In genomic region chr5:142944979-142945682, GRCm38 (mm10) we compare ENCODE assay signal across 9 mouse cellular contexts. TPM values are rescaled to one million over a fixed set of nuclear protein-coding genes. Genes with fewer than 3 reads are reported as not detected.
DNase-seq lines count a peak whose midpoint lies in the region; ATAC-seq lines count a peak whose summit lies in the region.
"Had no signal": no experiment of that assay in that cellular context is flagged by ENCODE, and none has a peak within 500 bp of the region (broad histone marks: within the 10 kb centered on the region; RNA-seq: fewer than 3 reads in every experiment).

No protein-coding gene starts in this region.

- H3K4me3 ChIP-seq in forebrain, embryonic 10.5 days: no peak overlapping the region
- H3K4me3 ChIP-seq in forebrain, embryonic 14.5 days (ENCODE audit: low read depth, low read length): no peak overlapping the region
- no peak overlapping the region for H3K4me3 ChIP-seq in brown adipose tissue, adult 24 weeks (ENCODE audit: insufficient read depth, low read depth, low read length)
- H3K4me3 ChIP-seq in limb, embryonic 11.5 days (ENCODE audit: low read depth, low read length): no peak overlapping the region

- intact Hi-C loops in heart, postnatal 10 days (cut with DNase I): loop anchor here (2.0 to 5.0 kb wide), 2 partner anchors 16 to 57 kb away; partner anchors contain the start of gene Fscn1

- peaks cover 6% of the 10 kb centered on the region; the same call in 1 of the 2 replicates for H3K9me3 ChIP-seq in forebrain, embryonic 10.5 days
- no peaks in the 10 kb centered on the region for H3K9me3 ChIP-seq in forebrain, embryonic 14.5 days (replicated peaks; ENCODE audit: control insufficient read depth, low read length)
- no peaks in the 10 kb centered on the region; the same call in 1 of the 2 replicates for H3K9me3 ChIP-seq in limb, embryonic 11.5 days (ENCODE audit: control insufficient read depth, low read length)

- no peaks in the 10 kb centered on the region for H3K27me3 ChIP-seq in forebrain, embryonic 10.5 days (ENCODE audit: poor library complexity, severe bottlenecking)
- H3K27me3 ChIP-seq in forebrain, embryonic 14.5 days (replicated peaks; ENCODE audit: control insufficient read depth, insufficient read depth, low read length): no peaks in the 10 kb centered on the region
- H3K27me3 ChIP-seq in limb, embryonic 11.5 days (ENCODE audit: control insufficient read depth, insufficient read depth, low read length): no peaks in the 10 kb centered on the region

- no peak for DNase-seq in forebrain, embryonic 10.5 days (ENCODE audit: extremely low spot score, low spot score)
- no peak for DNase-seq in forebrain, embryonic 14.5 days (ENCODE audit: low spot score)
- DNase-seq in heart, postnatal 10 days: peak; percentile 77 to 80
- DNase-seq in limb, embryonic 11.5 days (ENCODE audit: low spot score): no peak
- DNase-seq in spleen, postnatal 4 days (ENCODE audit: low spot score in 2 of 2): no peak
- no peak for DNase-seq in right cerebral cortex, postnatal 14 days

- WGBS in forebrain, embryonic 10.5 days: 64% methylated on average over 8 of the region's 8 CpGs
- 81% methylated on average over 8 of the region's 8 CpGs for WGBS in forebrain, embryonic 14.5 days
- WGBS in limb, embryonic 11.5 days: 51% methylated on average over 8 of the region's 8 CpGs

- no peak overlapping the region for H3K9ac ChIP-seq in forebrain, embryonic 14.5 days (ENCODE audit: low read length)
- no peak overlapping the region for H3K9ac ChIP-seq in limb, embryonic 11.5 days (ENCODE audit: low read length)

- no peak for ATAC-seq in forebrain, embryonic 14.5 days
- no peak for ATAC-seq in limb, embryonic 11.5 days (ENCODE audit: insufficient number of reproducible peaks, low FRiP score, low TSS enrichment, low read depth)
- no peak for ATAC-seq in erythroblast, adult 5-6 weeks (replicated peaks; ENCODE audit: low FRiP score, poor library complexity, severe bottlenecking)
- ATAC-seq: inflammation-experienced regulatory T-cells, adult 6 months had no signal

- H3K4me2 ChIP-seq in forebrain, embryonic 14.5 days (ENCODE audit: low read length): no peak overlapping the region
- no peak overlapping the region for H3K4me2 ChIP-seq in limb, embryonic 11.5 days (ENCODE audit: low read depth, severe bottlenecking)

- peak overlapping the region; percentile 60; the same call in 1 of the 2 replicates for H3K27ac ChIP-seq in forebrain, embryonic 10.5 days
- no peak overlapping the region for H3K27ac ChIP-seq in forebrain, embryonic 14.5 days (ENCODE audit: low read depth, low read length)
- 0 out of 2 replicates have a peak overlapping the region, but pooled peaks have one; percentile 12 for H3K27ac ChIP-seq in brown adipose tissue, adult 24 weeks (replicated peaks; ENCODE audit: low read depth, low read length)
- H3K27ac ChIP-seq in limb, embryonic 11.5 days (replicated peaks; ENCODE audit: low read depth, low read length): 0 out of 2 replicates have a peak overlapping the region, but pooled peaks have one; percentile 3

- H3K36me3 ChIP-seq in forebrain, embryonic 10.5 days (replicated peaks): no peaks in the 10 kb centered on the region
- no peaks in the 10 kb centered on the region for H3K36me3 ChIP-seq in forebrain, embryonic 14.5 days (ENCODE audit: control insufficient read depth, insufficient read depth, low read length)
- no peaks in the 10 kb centered on the region for H3K36me3 ChIP-seq in limb, embryonic 11.5 days (ENCODE audit: control insufficient read depth, insufficient read depth, low read length)

- H3K4me1 ChIP-seq in forebrain, embryonic 10.5 days: peaks cover 17% of the 10 kb centered on the region
- no peaks in the 10 kb centered on the region for H3K4me1 ChIP-seq in forebrain, embryonic 14.5 days (ENCODE audit: control insufficient read depth, insufficient read depth, low read length)
- H3K4me1 ChIP-seq in brown adipose tissue, adult 24 weeks (ENCODE audit: control insufficient read depth, insufficient read depth, insufficient read length, low read length): peaks cover 7% of the 10 kb centered on the region
- no peaks in the 10 kb centered on the region for H3K4me1 ChIP-seq in limb, embryonic 11.5 days (ENCODE audit: control insufficient read depth, insufficient read depth, low read length)

RNA-seq across cellular contexts. Expression of gene Fscn1, which starts 15.0 kb away (rescaled TPM):
- 676 and 689 TPM in 2 replicates for polyA plus RNA-seq in forebrain, embryonic 10.5 days (2016; fragmentation: Nextera tagmentation; extraction: Ambion mirVana)
- polyA plus RNA-seq in forebrain, embryonic 14.5 days (2014; fragmentation: Nextera tagmentation; extraction: Ambion mirVana): 477 and 560 TPM in 2 replicates
- polyA plus RNA-seq in brown adipose tissue, adult 24 weeks (2012; ENCODE audit: insufficient read depth, insufficient read length, missing spikeins): 9.1 and 16.2 TPM in 2 replicates
- total RNA-seq in heart, postnatal 10 days (2021): 100 to 1,000 TPM; 103 to 132 TPM
- polyA plus RNA-seq in limb, embryonic 11.5 days (2014; fragmentation: Nextera tagmentation; extraction: Ambion mirVana): 678 and 708 TPM in 2 replicates
- total RNA-seq in erythroblast, adult 5-6 weeks (2015; ENCODE audit: low replicate concordance): not detected in 2 replicates
- total RNA-seq in erythroblast, adult 5-6 weeks (2017; ENCODE audit: low replicate concordance): not detected in 2 replicates

RNA-seq across cellular contexts. Expression of gene Actb, which starts 38.6 kb away (rescaled TPM):
- polyA plus RNA-seq in forebrain, embryonic 10.5 days (2016; fragmentation: Nextera tagmentation; extraction: Ambion mirVana): 12,867 and 12,868 TPM in 2 replicates
- polyA plus RNA-seq in forebrain, embryonic 14.5 days (2014; fragmentation: Nextera tagmentation; extraction: Ambion mirVana): 18,122 and 18,216 TPM in 2 replicates
- polyA plus RNA-seq in brown adipose tissue, adult 24 weeks (2012; ENCODE audit: insufficient read depth, insufficient read length, missing spikeins): 1,228 and 1,297 TPM in 2 replicates
- 1,000 to 10,000 TPM; 1,831 to 2,004 TPM for total RNA-seq in heart, postnatal 10 days (2021)
- polyA plus RNA-seq in limb, embryonic 11.5 days (2014; fragmentation: Nextera tagmentation; extraction: Ambion mirVana): 16,455 and 16,911 TPM in 2 replicates
- 4,143 and 4,236 TPM in 2 replicates for total RNA-seq in erythroblast, adult 5-6 weeks (2015; ENCODE audit: low replicate concordance)
- 1,451 and 2,396 TPM in 2 replicates for total RNA-seq in erythroblast, adult 5-6 weeks (2017; ENCODE audit: low replicate concordance)

RNA-seq across cellular contexts. Expression of gene Fbxl18, which starts 49.9 kb away (rescaled TPM):
- 24.2 and 25.1 TPM in 2 replicates for polyA plus RNA-seq in forebrain, embryonic 10.5 days (2016; fragmentation: Nextera tagmentation; extraction: Ambion mirVana)
- polyA plus RNA-seq in forebrain, embryonic 14.5 days (2014; fragmentation: Nextera tagmentation; extraction: Ambion mirVana): 14.5 and 20.8 TPM in 2 replicates
- polyA plus RNA-seq in brown adipose tissue, adult 24 weeks (2012; ENCODE audit: insufficient read depth, insufficient read length, missing spikeins): 2.7 and 2.9 TPM in 2 replicates
- total RNA-seq in heart, postnatal 10 days (2021): 1 to 10 TPM; 8.8 to 9.2 TPM
- polyA plus RNA-seq in limb, embryonic 11.5 days (2014; fragmentation: Nextera tagmentation; extraction: Ambion mirVana): 10.2 and 11.1 TPM in 2 replicates
- total RNA-seq in erythroblast, adult 5-6 weeks (2015; ENCODE audit: low replicate concordance): 0.84 and 8.3 TPM in 2 replicates
- 0.56 and 1.4 TPM in 2 replicates for total RNA-seq in erythroblast, adult 5-6 weeks (2017; ENCODE audit: low replicate concordance)

Comparison
In these comparisons a context has a peak if more than half of its experiments do, and no peak if none do; other contexts are left out.
1. DNase-seq: peak in heart, postnatal 10 days (2 of 2); none in forebrain, embryonic 10.5 days (single experiment), forebrain, embryonic 14.5 days (single experiment), limb, embryonic 11.5 days (single experiment), spleen, postnatal 4 days (0 of 2) and right cerebral cortex, postnatal 14 days (single experiment).
2. RNA of gene Fscn1, which starts 15.0 kb away (polyA plus RNA-seq): 676 to 689 TPM in forebrain, embryonic 10.5 days, 678 to 708 TPM in limb, embryonic 11.5 days and 477 to 560 TPM in forebrain, embryonic 14.5 days; 9.1 to 16.2 TPM in brown adipose tissue, adult 24 weeks; every median in the first group is over 10 times any median in the second.